Mouse (Mus musculus) hindbrain, embryonic 11.5 days (tissue): ENCODE measurements at regions not wholly inside any gene's neighbourhood (a gene's known extent, or its start where the extent isn't known, plus 50 kb on each side); places are given as distances from the start of the nearest gene placed in this dataset.
A peak's percentile ranks its signal among the peaks of the same experiment; 100 is the strongest.

Experiments
- ATAC-seq: fragments of 200-750 bp; cut with Nextera tagmentation; 2 replicates; pipeline ENCODE4 v1.8.0; 2017; ENCODE audit warnings: mild to moderate bottlenecking, moderate TSS enrichment, moderate library complexity; ENCODE audit not compliant: low FRiP score
- DNase-seq: peaks from one replicate; pipeline ENCODE4 v3.0.0-alpha.2; 2015; ENCODE audit warnings: low spot score
- H3K27ac ChIP-seq: fragments of 300-500 bp; sonication (generic); 2 replicates; pipeline ENCODE4 v1.5.1; 2014; ENCODE audit warnings: mild to moderate bottlenecking, low read depth, low read length
- H3K27me3 ChIP-seq: fragments of 300-500 bp; sonication (generic); 2 replicates; pipeline ENCODE4 v1.6.1; 2014; ENCODE audit warnings: mild to moderate bottlenecking, low read length, moderate library complexity, mixed read lengths; ENCODE audit not compliant: control insufficient read depth, insufficient read depth
- H3K36me3 ChIP-seq: fragments of 300-500 bp; sonication (generic); 2 replicates; pipeline ENCODE4 v1.6.1; 2014; ENCODE audit warnings: mild to moderate bottlenecking, low read length, moderate library complexity, mixed read lengths; ENCODE audit not compliant: control insufficient read depth, insufficient read depth
- H3K4me1 ChIP-seq: fragments of 300-500 bp; sonication (generic); replicated peaks from 2 replicates; pipeline ENCODE4 v1.6.1; 2014; ENCODE audit warnings: low read length, mixed read lengths; ENCODE audit not compliant: control insufficient read depth, insufficient read depth
- H3K4me2 ChIP-seq: fragments of 300-500 bp; sonication (generic); replicated peaks from 2 replicates; pipeline ENCODE4 v1.6.1; 2014; ENCODE audit warnings: mild to moderate bottlenecking, low read depth, low read length
- H3K4me3 ChIP-seq: fragments of 300-500 bp; sonication (generic); 2 replicates; pipeline ENCODE4 v1.5.1; 2014; ENCODE audit warnings: low read depth, low read length
- H3K9ac ChIP-seq: fragments of 300-500 bp; sonication (generic); 2 replicates; pipeline ENCODE4 v1.6.1; 2014; ENCODE audit warnings: low read depth, low read length
- H3K9me3 ChIP-seq: fragments of 300-500 bp; sonication (generic); 2 replicates; pipeline ENCODE4 v1.6.1; 2016; ENCODE audit warnings: low read length; ENCODE audit not compliant: control insufficient read depth
- WGBS: fragments of 180-500 bp; shearing (Covaris S2); extraction: QIAGEN DNeasy Blood & Tissue Kit; methylation state at CpG from one replicate; pipeline ENCODE4 v1.1.7; 2014; 5-methylcytosine and 5-hydroxymethylcytosine counted together

DNA sequence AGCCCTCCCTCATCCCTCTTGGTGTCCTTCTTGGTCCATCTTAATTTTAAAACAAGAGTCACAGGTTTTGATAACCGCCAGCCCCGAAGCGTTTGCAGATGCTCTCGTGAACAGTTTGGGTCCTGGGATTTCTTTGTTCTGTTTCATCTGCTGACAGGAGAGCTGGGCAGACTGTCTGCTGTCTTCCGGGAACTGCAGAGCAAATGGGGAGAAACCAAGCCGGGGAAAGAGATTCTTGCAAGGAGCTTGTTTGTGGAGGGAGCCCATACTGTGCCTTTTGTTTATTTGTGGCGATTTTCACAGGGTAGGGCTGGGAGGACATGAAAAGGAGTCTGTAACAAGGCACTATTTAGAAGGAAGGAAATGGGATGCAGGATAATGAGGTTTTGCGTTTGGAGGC is 223.6 kb upstream of the Mmadhc start:
- ATAC-seq (no peak), DNase-seq (peak; percentile 23)
- 29% methylated on average over 8 of the region's 8 CpGs for WGBS
- no peak overlapping the region for H3K4me2 ChIP-seq
- H3K27me3 ChIP-seq = no peaks in the 10 kb centered on the region
- no peak overlapping the region for H3K27ac ChIP-seq
- H3K4me3 ChIP-seq = no peak overlapping the region
- H3K9me3 ChIP-seq = no peaks in the 10 kb centered on the region
- H3K36me3 ChIP-seq = no peaks in the 10 kb centered on the region
- H3K9ac ChIP-seq = no peak overlapping the region
- H3K4me1 ChIP-seq = no peaks in the 10 kb centered on the region

DNA sequence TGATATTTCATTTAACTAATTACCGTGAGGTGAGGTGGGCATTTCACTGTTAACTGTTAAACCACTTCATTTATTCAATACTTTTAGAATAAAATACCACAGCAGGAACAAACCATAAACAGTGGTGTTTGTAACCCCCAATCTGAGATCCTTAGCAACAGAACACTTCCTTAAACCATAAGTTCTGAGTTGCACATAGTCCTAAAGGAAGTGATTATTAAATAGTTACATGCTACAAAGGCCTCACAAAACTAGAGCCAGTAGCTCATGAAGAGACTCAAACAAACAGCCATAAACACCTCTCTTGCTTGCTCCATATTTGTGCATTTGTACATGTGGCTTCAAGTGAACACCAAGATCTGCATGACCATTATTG is 222.5 kb upstream of the Mmadhc start:
- 71% methylated on average over 1 of the region's 1 CpGs for WGBS
- Histone ChIP-seq H3K4me1 (no peaks in the 10 kb centered on the region), H3K27ac (no peak overlapping the region), H3K4me3 (no peak overlapping the region), H3K9ac (no peak overlapping the region), H3K9me3 (no peaks in the 10 kb centered on the region), H3K27me3 (no peaks in the 10 kb centered on the region), H3K36me3 (no peaks in the 10 kb centered on the region), H3K4me2 (no peak overlapping the region)
- DNase-seq = no peak
- no peak for ATAC-seq

DNA sequence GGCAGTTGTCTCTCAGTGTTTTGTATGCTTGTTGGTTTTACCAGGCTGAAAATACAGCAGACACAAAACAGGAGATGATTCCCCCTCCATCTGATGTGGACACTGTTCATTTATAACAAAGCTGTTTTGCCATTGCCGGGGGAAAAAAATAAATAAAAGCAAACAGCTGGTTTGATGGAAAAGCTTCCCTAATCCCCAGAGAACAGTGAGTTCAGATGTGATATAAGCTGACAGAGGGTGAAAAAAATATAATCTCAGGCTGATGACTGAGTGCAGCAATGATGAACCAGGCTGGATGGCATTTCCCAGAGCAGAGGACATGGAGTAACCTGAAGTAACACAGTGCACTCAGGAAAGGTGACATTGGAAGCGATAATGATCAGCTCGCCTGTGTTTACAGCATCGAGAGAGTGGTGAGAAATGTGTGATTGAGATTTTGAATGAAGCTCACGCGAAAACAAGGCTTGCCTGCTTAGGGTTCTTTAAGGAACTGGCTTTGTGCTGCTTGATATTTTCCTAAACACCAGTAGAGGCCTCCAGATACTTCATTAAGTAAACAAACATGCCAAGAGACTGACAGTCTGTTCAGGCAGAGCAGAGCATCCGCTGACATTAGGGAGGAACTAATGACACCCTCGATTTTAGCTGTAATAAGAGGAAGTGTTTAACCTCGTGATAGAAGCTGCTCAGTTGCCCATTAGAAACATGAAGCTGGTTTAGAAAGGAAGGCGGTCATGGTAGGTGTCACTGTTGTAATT is 221.9 kb upstream of the Mmadhc start:
- no peak overlapping the region for H3K4me3 ChIP-seq
- no peaks in the 10 kb centered on the region for H3K4me1 ChIP-seq
- no peaks in the 10 kb centered on the region for H3K36me3 ChIP-seq
- no peaks in the 10 kb centered on the region for H3K9me3 ChIP-seq
- no peak overlapping the region for H3K27ac ChIP-seq
- 69% methylated on average over 10 of the region's 10 CpGs for WGBS
- ATAC-seq (no peak), DNase-seq (no peak)
- no peak overlapping the region for H3K4me2 ChIP-seq
- H3K9ac ChIP-seq = no peak overlapping the region
- H3K27me3 ChIP-seq = no peaks in the 10 kb centered on the region

DNA sequence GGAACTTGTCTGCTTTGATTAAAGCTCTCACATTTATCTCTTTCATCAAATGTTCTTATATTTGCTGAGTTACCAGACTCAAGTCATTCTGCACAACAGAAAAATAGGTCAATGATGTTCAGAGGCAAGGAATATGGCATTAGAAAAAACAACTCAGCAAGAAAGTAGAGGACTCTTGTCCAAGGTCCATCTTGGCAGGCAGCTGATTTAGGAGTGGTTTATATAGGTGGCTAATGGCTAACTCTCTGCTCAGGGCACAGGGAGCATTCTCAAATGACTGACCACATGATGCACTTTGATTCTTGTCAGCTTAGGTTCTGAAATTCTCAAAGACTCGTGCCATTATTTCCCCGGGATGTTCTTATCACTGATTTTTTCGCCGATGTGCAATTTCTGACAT is 216.7 kb upstream of the Mmadhc start:
- Histone ChIP-seq H3K4me3 (no peak overlapping the region), H3K27ac (no peak overlapping the region), H3K36me3 (no peaks in the 10 kb centered on the region), H3K9me3 (no peaks in the 10 kb centered on the region), H3K27me3 (no peaks in the 10 kb centered on the region), H3K9ac (no peak overlapping the region), H3K4me1 (no peaks in the 10 kb centered on the region), H3K4me2 (no peak overlapping the region)
- DNase-seq (no peak), ATAC-seq (no peak)
- WGBS = 94% methylated on average over 4 of the region's 4 CpGs

DNA sequence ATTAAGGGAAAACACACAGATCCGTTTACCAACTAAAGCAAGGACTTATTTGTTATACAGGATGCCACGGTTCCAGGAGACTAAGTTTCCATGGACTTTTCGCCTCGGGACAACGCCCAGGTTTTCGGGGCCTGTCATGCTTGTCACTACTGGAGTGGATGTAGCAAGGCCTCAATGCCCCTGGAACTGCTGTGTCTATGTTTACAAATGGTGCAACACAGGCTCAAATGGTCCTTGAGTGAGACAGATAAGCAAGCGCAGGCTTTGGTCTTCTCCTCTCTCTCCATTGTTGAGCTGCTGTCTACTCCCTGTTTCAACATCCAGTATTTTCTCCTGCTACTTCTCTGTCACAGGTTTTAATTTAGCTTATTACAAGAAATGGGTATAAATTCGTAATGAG is 202.1 kb upstream of the Mmadhc start:
- Histone ChIP-seq H3K27ac (no peak overlapping the region), H3K36me3 (no peaks in the 10 kb centered on the region), H3K4me2 (no peak overlapping the region), H3K27me3 (no peaks in the 10 kb centered on the region), H3K4me1 (no peaks in the 10 kb centered on the region), H3K9ac (no peak overlapping the region), H3K4me3 (no peak overlapping the region), H3K9me3 (no peaks in the 10 kb centered on the region)
- DNase-seq (no peak), ATAC-seq (no peak)
- WGBS = 91% methylated on average over 8 of the region's 8 CpGs

DNA sequence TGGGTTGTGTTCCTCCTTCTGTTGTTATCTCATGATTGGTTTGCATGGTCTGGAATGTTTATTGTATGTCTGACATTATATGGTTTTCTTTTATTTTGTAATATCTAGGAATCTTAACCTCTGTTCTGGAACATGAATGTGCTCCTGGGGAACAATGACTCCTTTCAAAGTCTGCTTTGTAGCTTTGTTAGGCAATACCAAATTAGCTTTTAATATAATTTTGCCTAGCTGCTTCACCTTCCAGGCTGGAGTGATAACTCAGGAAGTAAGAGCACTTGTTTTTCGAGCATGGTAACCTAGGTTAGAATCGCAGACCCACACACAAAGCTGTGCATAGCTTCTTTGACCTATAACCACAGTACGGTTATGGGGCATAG is 199.4 kb upstream of the Mmadhc start:
- H3K9ac ChIP-seq = no peak overlapping the region
- ATAC-seq (no peak), DNase-seq (no peak)
- no peaks in the 10 kb centered on the region for H3K27me3 ChIP-seq
- WGBS = 90% methylated on average over 3 of the region's 3 CpGs
- no peaks in the 10 kb centered on the region for H3K4me1 ChIP-seq
- no peak overlapping the region for H3K4me3 ChIP-seq
- H3K4me2 ChIP-seq = no peak overlapping the region
- H3K27ac ChIP-seq = no peak overlapping the region
- no peaks in the 10 kb centered on the region for H3K36me3 ChIP-seq
- no peaks in the 10 kb centered on the region for H3K9me3 ChIP-seq

DNA sequence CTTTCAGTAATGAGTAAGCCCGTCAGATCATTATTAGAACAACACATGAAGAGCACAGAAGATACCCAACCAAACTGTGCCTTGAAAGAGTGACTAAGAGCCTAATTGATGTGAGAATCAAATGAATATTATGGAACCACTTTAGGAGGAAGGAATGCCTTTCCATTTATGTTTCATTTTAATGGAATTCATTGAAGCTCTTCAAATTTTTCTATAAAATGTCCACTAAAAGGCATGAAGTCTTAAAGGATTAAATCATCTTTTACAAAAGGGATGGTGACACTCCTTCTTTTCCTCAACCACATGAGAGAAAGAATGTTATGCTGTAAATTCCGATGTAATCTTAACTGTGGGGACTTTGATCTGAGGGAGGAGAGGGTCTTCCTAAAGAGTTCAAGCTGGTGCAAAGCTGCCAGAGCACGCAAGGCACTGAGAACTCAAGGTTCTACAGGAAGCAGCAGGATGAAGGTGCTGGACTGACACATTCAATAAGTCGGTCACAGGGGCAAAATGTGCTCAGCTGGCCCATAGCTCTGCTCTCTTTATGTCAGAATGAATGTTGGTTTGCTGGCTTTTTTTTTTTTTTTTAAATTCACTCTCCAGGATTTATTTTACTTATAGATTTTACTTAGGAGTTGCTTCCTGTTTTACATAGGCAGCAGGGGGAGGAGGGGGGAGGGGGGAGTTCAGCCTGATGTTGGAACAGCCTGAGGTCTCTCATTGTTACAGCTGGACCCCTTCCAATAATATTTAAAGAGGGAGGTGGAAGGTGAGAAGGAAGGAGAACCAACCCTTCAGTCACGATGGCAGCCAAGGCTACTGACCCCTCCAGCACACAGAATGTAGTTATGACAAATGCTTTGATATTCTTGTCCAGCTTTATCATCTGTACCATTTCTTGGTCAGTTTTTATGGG is 198.8 kb upstream of the Mmadhc start:
- no peaks in the 10 kb centered on the region for H3K9me3 ChIP-seq
- H3K4me3 ChIP-seq = no peak overlapping the region
- H3K27me3 ChIP-seq = no peaks in the 10 kb centered on the region
- H3K4me1 ChIP-seq = no peaks in the 10 kb centered on the region
- DNase-seq (no peak), ATAC-seq (no peak)
- H3K27ac ChIP-seq = no peak overlapping the region
- H3K36me3 ChIP-seq = no peaks in the 10 kb centered on the region
- H3K9ac ChIP-seq = no peak overlapping the region
- WGBS = 66% methylated on average over 5 of the region's 5 CpGs
- H3K4me2 ChIP-seq = no peak overlapping the region

DNA sequence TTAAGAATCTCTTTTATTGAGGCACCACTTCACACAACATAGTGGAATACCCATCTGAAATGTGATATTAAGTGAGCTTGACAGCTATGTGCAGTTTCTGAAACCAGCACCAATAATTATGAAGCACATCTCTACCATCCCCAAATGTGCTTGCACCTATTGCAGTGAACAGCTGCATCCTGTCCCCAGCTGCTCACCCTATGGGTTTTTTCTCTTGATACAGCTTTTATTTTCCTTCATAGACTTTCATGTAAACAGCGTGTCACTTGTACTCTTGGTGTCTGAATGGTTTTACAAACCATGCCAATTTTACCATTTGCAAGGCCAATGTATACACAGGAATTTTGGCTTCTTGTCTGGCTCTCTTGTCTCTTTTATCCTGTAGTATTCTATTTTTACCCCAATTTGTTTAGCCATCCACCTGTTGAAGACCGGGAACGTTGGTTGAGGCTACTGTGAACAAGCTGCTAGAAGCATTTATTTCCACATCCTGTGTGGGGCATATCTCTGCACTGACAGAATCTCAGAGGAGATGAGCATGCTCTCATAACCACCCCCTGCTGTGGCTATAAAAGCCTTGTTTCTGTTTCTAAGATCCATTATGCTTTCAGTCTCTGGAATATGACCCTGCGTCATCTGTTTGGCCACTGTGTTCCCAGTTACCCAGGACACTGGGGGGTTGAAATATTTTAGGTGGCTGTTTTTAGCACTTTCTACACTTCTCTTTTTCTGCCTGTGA is 197.2 kb upstream of the Mmadhc start:
- Histone ChIP-seq H3K9me3 (no peaks in the 10 kb centered on the region), H3K4me3 (no peak overlapping the region), H3K27me3 (no peaks in the 10 kb centered on the region), H3K9ac (no peak overlapping the region), H3K4me2 (no peak overlapping the region), H3K36me3 (no peaks in the 10 kb centered on the region), H3K4me1 (no peaks in the 10 kb centered on the region), H3K27ac (no peak overlapping the region)
- WGBS = 83% methylated on average over 4 of the region's 4 CpGs
- DNase-seq (no peak), ATAC-seq (no peak)
